Mouse (Mus musculus) forebrain, embryonic 10.5 days (tissue): Measurements from ENCODE around the gene Plau. TPM values are rescaled to one million over a fixed set of nuclear protein-coding genes. Genes with fewer than 3 reads are reported as not detected.
A peak's percentile ranks its signal among the peaks of the same experiment; 100 is the strongest.

ENCODE experiments used
- DNase-seq: peaks from one replicate; pipeline ENCODE4 v3.0.0-alpha.2; 2017; ENCODE audit warnings: low spot score; ENCODE audit errors: extremely low spot score
- H3K27ac ChIP-seq: fragments of 300-500 bp; sonication (generic); 2 replicates; pipeline ENCODE4 v1.5.1; 2016; ENCODE audit warnings: mild to moderate bottlenecking
- H3K27me3 ChIP-seq: fragments of 300-500 bp; sonication (generic); 2 replicates; pipeline ENCODE4 v1.6.1; 2016; ENCODE audit warnings: mild to moderate bottlenecking; ENCODE audit not compliant: poor library complexity, severe bottlenecking
- H3K36me3 ChIP-seq: fragments of 300-500 bp; sonication (generic); replicated peaks from 2 replicates; pipeline ENCODE4 v1.6.1; 2016; ENCODE audit warnings: mild to moderate bottlenecking, moderate library complexity
- H3K4me1 ChIP-seq: fragments of 300-500 bp; sonication (generic); 2 replicates; pipeline ENCODE4 v1.6.1; 2016
- H3K4me3 ChIP-seq: fragments of 300-500 bp; sonication (generic); 2 replicates; pipeline ENCODE4 v1.5.1; 2016; ENCODE audit warnings: mild to moderate bottlenecking, moderate library complexity
- H3K9me3 ChIP-seq: fragments of 300-500 bp; sonication (generic); 2 replicates; pipeline ENCODE4 v1.6.1; 2016; ENCODE audit warnings: mild to moderate bottlenecking, moderate library complexity
- WGBS: fragments of 180-500 bp; shearing (Covaris S2); methylation state at CpG from one replicate; pipeline ENCODE4 v1.1.7; 2016; 5-methylcytosine and 5-hydroxymethylcytosine counted together
- polyA plus RNA-seq: library from polyadenylated mRNA; unstranded; fragments of >200 nt; fragmentation: Nextera tagmentation; extraction: Ambion mirVana; gene quantifications from 2 replicates; pipeline ENCODE4 v1.2.1, GENCODE M21; 2016

Plau gene
- polyA plus RNA-seq, 1 experiment from 2014 or later, result 0.40 TPM

- peaks cover 18% of the 10 kb centered on the region for H3K27me3 ChIP-seq
- 75% methylated on average over 8 of the region's 8 CpGs for WGBS
- no peak for DNase-seq
- peaks cover 13% of the 10 kb centered on the region for H3K36me3 ChIP-seq
- no peak overlapping the region for H3K27ac ChIP-seq
- peaks cover 46% of the 10 kb centered on the region for H3K4me1 ChIP-seq
- no peaks in the 10 kb centered on the region for H3K9me3 ChIP-seq
- no peak overlapping the region for H3K4me3 ChIP-seq
These were observed 40.3 kb upstream of the Plau start for GRCm38 (mm10) chr14:20796170-20796569.

- H3K27ac ChIP-seq, result no peak overlapping the region
- H3K4me1 ChIP-seq, result peaks cover 46% of the 10 kb centered on the region
- H3K36me3 ChIP-seq, result peaks cover 8% of the 10 kb centered on the region
- H3K9me3 ChIP-seq, result no peaks in the 10 kb centered on the region
- H3K27me3 ChIP-seq, result peaks cover 18% of the 10 kb centered on the region
- no peak for DNase-seq
- 54% methylated on average over 8 of the region's 8 CpGs for WGBS
- H3K4me3 ChIP-seq, result no peak overlapping the region
These were observed 39.8 kb upstream of the Plau start for GRCm38 (mm10) chr14:20796643-20797042.

- 84% methylated on average over 6 of the region's 6 CpGs for WGBS
- Histone ChIP-seq H3K36me3 (no peaks in the 10 kb centered on the region), H3K9me3 (no peaks in the 10 kb centered on the region), H3K27ac (no peak overlapping the region), H3K27me3 (peaks cover 18% of the 10 kb centered on the region), H3K4me1 (peaks cover 32% of the 10 kb centered on the region), H3K4me3 (no peak overlapping the region)
- DNase-seq, result no peak
These were observed 38.2 kb upstream of the Plau start for GRCm38 (mm10) chr14:20798300-20798699.

GRCm38 (mm10) chr14:20798761-20799160, 37.7 kb upstream of the Plau start:
- H3K27me3 ChIP-seq, result peaks cover 18% of the 10 kb centered on the region
- H3K9me3 ChIP-seq, result no peaks in the 10 kb centered on the region
- H3K4me1 ChIP-seq, result peaks cover 37% of the 10 kb centered on the region
- no peaks in the 10 kb centered on the region for H3K36me3 ChIP-seq
- WGBS, result 9% methylated on average over 7 of the region's 7 CpGs
- no peak overlapping the region for H3K4me3 ChIP-seq
- peak; percentile 87 for DNase-seq
- no peak overlapping the region for H3K27ac ChIP-seq

- H3K27ac ChIP-seq, result no peak overlapping the region
- WGBS, result 49% methylated on average over 2 of the region's 2 CpGs
- H3K4me3 ChIP-seq, result no peak overlapping the region
- 0 out of 2 replicates have a peak, but pooled peaks cover 8% of the 10 kb centered on the region for H3K4me1 ChIP-seq
- H3K36me3 ChIP-seq, result no peaks in the 10 kb centered on the region
- peaks cover 3% of the 10 kb centered on the region; the same call in 1 of the 2 replicates for H3K27me3 ChIP-seq
- DNase-seq, result no peak
- no peaks in the 10 kb centered on the region for H3K9me3 ChIP-seq
These were observed 33.4 kb upstream of the Plau start for GRCm38 (mm10) chr14:20802926-20803605.

GRCm38 (mm10) chr14:20803606-20803938, 32.9 kb upstream of the Plau start:
- Histone ChIP-seq H3K4me3 (no peak overlapping the region), H3K4me1 (0 out of 2 replicates have a peak, but pooled peaks cover 8% of the 10 kb centered on the region), H3K27me3 (no peaks in the 10 kb centered on the region), H3K9me3 (no peaks in the 10 kb centered on the region), H3K27ac (no peak overlapping the region), H3K36me3 (no peaks in the 10 kb centered on the region)
- 6% methylated on average over 7 of the region's 7 CpGs for WGBS
- peak; percentile 78 for DNase-seq

GRCm38 (mm10) chr14:20804481-20804880, 32.0 kb upstream of the Plau start:
- Histone ChIP-seq H3K36me3 (no peaks in the 10 kb centered on the region), H3K4me1 (0 out of 2 replicates have a peak, but pooled peaks cover 8% of the 10 kb centered on the region), H3K9me3 (no peaks in the 10 kb centered on the region), H3K27ac (no peak overlapping the region), H3K4me3 (no peak overlapping the region), H3K27me3 (no peaks in the 10 kb centered on the region)
- no peak for DNase-seq
- WGBS, result 82% methylated on average over 5 of the region's 5 CpGs

- DNase-seq, result no peak
- WGBS, result 88% methylated on average over 9 of the region's 9 CpGs
- Histone ChIP-seq H3K4me3 (no peak overlapping the region), H3K36me3 (no peaks in the 10 kb centered on the region), H3K27ac (no peak overlapping the region), H3K9me3 (no peaks in the 10 kb centered on the region), H3K4me1 (0 out of 2 replicates have a peak, but pooled peaks cover 8% of the 10 kb centered on the region), H3K27me3 (no peaks in the 10 kb centered on the region)
These were observed 31.3 kb upstream of the Plau start for GRCm38 (mm10) chr14:20804964-20805672.

GRCm38 (mm10) chr14:20806116-20806840, 30.2 kb upstream of the Plau start:
- H3K4me3 ChIP-seq, result no peak overlapping the region

GRCm38 (mm10) chr14:20809349-20809748, 27.1 kb upstream of the Plau start:
- Histone ChIP-seq H3K36me3 (no peaks in the 10 kb centered on the region), H3K27ac (no peak overlapping the region), H3K4me1 (0 out of 2 replicates have a peak, but pooled peaks cover 2% of the 10 kb centered on the region), H3K27me3 (no peaks in the 10 kb centered on the region), H3K4me3 (no peak overlapping the region), H3K9me3 (no peaks in the 10 kb centered on the region)
- no peak for DNase-seq
- WGBS, result 88% methylated on average over 4 of the region's 4 CpGs

More at GRCm38 (mm10) chr14:20806116-20806840, 30.2 kb upstream of the Plau start:
- Histone ChIP-seq H3K27ac (no peak overlapping the region), H3K27me3 (no peaks in the 10 kb centered on the region), H3K9me3 (no peaks in the 10 kb centered on the region), H3K4me1 (0 out of 2 replicates have a peak, but pooled peaks cover 8% of the 10 kb centered on the region), H3K36me3 (no peaks in the 10 kb centered on the region)
- 87% methylated on average over 14 of the region's 14 CpGs for WGBS
- no peak for DNase-seq

- H3K36me3 ChIP-seq, result no peaks in the 10 kb centered on the region
These were observed 26.6 kb upstream of the Plau start for GRCm38 (mm10) chr14:20809820-20810219.

GRCm38 (mm10) chr14:20811236-20811635, 25.2 kb upstream of the Plau start:
- whole genome bisulfite sequencing, result 92% methylated on average over 8 of the region's 8 CpGs
- H3K27ac ChIP-seq, result no peak overlapping the region
- no peaks in the 10 kb centered on the region for H3K9me3 ChIP-seq
- H3K4me3 ChIP-seq, result no peak overlapping the region
- H3K27me3 ChIP-seq, result no peaks in the 10 kb centered on the region
- H3K36me3 ChIP-seq, result no peaks in the 10 kb centered on the region
- no peaks in the 10 kb centered on the region for H3K4me1 ChIP-seq
- no peak for DNase-seq

More at GRCm38 (mm10) chr14:20809820-20810219, 26.6 kb upstream of the Plau start:
- Histone ChIP-seq H3K9me3 (no peaks in the 10 kb centered on the region), H3K4me1 (0 out of 2 replicates have a peak, but pooled peaks cover 2% of the 10 kb centered on the region), H3K27ac (no peak overlapping the region), H3K27me3 (no peaks in the 10 kb centered on the region), H3K4me3 (no peak overlapping the region)
- DNase-seq, result no peak
